Mouse (Mus musculus): ENCODE results near the gene Adap1.

Gene Adap1

GRCm38 (mm10) chr5:139283460-139284180 lies 41.8 kb downstream of the Adap1 start:
- DNase-seq: no peak

- peak; percentile 75 to 91 for DNase-seq
These were observed 43.2 kb downstream of the Adap1 start for GRCm38 (mm10) chr5:139282191-139282590.

- DNase-seq: no peak
These were observed 43.9 kb downstream of the Adap1 start for GRCm38 (mm10) chr5:139281373-139282112.

- no peak for DNase-seq
These were observed 48.1 kb downstream of the Adap1 start for GRCm38 (mm10) chr5:139277287-139277686.

- no peak for DNase-seq
These were observed 53.3 kb downstream of the Adap1 start for GRCm38 (mm10) chr5:139271994-139272554.

- no peak for DNase-seq
These were observed 54.5 kb downstream of the Adap1 start for GRCm38 (mm10) chr5:139270806-139271521.

GRCm38 (mm10) chr5:139267661-139268060 lies 57.8 kb downstream of the Adap1 start:
- no peak for DNase-seq

- no peak for DNase-seq
These were observed 64.0 kb downstream of the Adap1 start for GRCm38 (mm10) chr5:139261403-139261802.

GRCm38 (mm10) chr5:139259853-139260252 lies 65.6 kb downstream of the Adap1 start:
- peak; percentile 48 to 52 for DNase-seq

- no peak for DNase-seq
These were observed 66.9 kb downstream of the Adap1 start for GRCm38 (mm10) chr5:139258371-139259035.

- no peak for DNase-seq
These were observed 67.6 kb downstream of the Adap1 start for GRCm38 (mm10) chr5:139257818-139258217.

- DNase-seq: no peak
These were observed 68.2 kb downstream of the Adap1 start for GRCm38 (mm10) chr5:139257265-139257664.

GRCm38 (mm10) chr5:139256211-139256765 lies 69.1 kb downstream of the Adap1 start:
- no peak for DNase-seq

GRCm38 (mm10) chr5:139255777-139256176 lies 69.6 kb downstream of the Adap1 start:
- DNase-seq: no peak

- DNase-seq: no peak
These were observed 70.5 kb downstream of the Adap1 start for GRCm38 (mm10) chr5:139254938-139255337.

GRCm38 (mm10) chr5:139253301-139253741 lies 72.1 kb downstream of the Adap1 start:
- DNase-seq: peak in 1 of 2 experiments; percentile 38

- DNase-seq: no peak
These were observed 72.5 kb downstream of the Adap1 start for GRCm38 (mm10) chr5:139252910-139253245.

- peak; percentile 99 to 100 for DNase-seq
These were observed 73.1 kb downstream of the Adap1 start, which contains the start of gene Get4 for GRCm38 (mm10) chr5:139252081-139252909. Gene Get4, plus strand, starts transcription at chr5:139252324.

- no peak for DNase-seq
These were observed 73.7 kb downstream of the Adap1 start for GRCm38 (mm10) chr5:139251736-139252080.

GRCm38 (mm10) chr5:139251279-139251678 lies 74.1 kb downstream of the Adap1 start:
- DNase-seq: no peak

GRCm38 (mm10) chr5:139248846-139249245 lies 76.6 kb downstream of the Adap1 start:
- DNase-seq: no peak
